Mouse (Mus musculus) bone marrow, adult 2 months (tissue): Measurements from ENCODE around the gene Sobp.

ENCODE experiments used
- CTCF ChIP-seq: fragments of 200-500 bp; IDR thresholded peaks from 2 replicates; pipeline ENCODE4 v1.5.1; 2011; ENCODE audit warnings: low read length, control low read depth; ENCODE audit not compliant: control insufficient read depth, insufficient read depth
- POLR2A ChIP-seq: fragments of 200-500 bp; IDR thresholded peaks from 2 replicates; pipeline ENCODE4 v1.6.1; 2011; ENCODE audit warnings: low read depth, mild to moderate bottlenecking, control low read depth, low read length, borderline replicate concordance; ENCODE audit not compliant: control insufficient read depth

- TF ChIP-seq CTCF (no peak), POLR2A (no peak)
Observed at GRCm38 (mm10) chr10:43036646-43037454, 137.5 kb downstream of the Sobp start.
